Mouse (Mus musculus) kidney, adult 11 months (tissue): ENCODE results near the gene Dnajc8.
A peak's percentile ranks its signal among the peaks of the same experiment; 100 is the strongest.

ENCODE experiments used
- DNase-seq: peaks from one replicate; pipeline ENCODE4 v3.0.0; 2022

Gene Dnajc8

GRCm38 (mm10) chr4:132535406-132536121, at the start of gene Dnajc8:
TSS of gene Dnajc8 (plus strand) at chr4:132535550.
- DNase-seq: peak; percentile 92

GRCm38 (mm10) chr4:132488521-132488920, 46.8 kb upstream of the Dnajc8 start:
- DNase-seq: no peak

- no peak for DNase-seq
These were observed 46.4 kb upstream of the Dnajc8 start for GRCm38 (mm10) chr4:132488976-132489375.

GRCm38 (mm10) chr4:132490273-132491010, 44.9 kb upstream of the Dnajc8 start:
- DNase-seq: no peak

GRCm38 (mm10) chr4:132491057-132491456, 44.3 kb upstream of the Dnajc8 start:
- DNase-seq: no peak

- peak; percentile 90 for DNase-seq
These were observed 43.6 kb upstream of the Dnajc8 start for GRCm38 (mm10) chr4:132491748-132492147.

- DNase-seq: peak; percentile 44
These were observed 42.9 kb upstream of the Dnajc8 start for GRCm38 (mm10) chr4:132492178-132493060.

GRCm38 (mm10) chr4:132494271-132494918, 41.0 kb upstream of the Dnajc8 start:
- no peak for DNase-seq

- DNase-seq: no peak
These were observed 33.7 kb upstream of the Dnajc8 start for GRCm38 (mm10) chr4:132501639-132502038.

- DNase-seq: no peak
These were observed 32.0 kb upstream of the Dnajc8 start for GRCm38 (mm10) chr4:132503344-132503743.

- DNase-seq: no peak
These were observed 30.2 kb upstream of the Dnajc8 start for GRCm38 (mm10) chr4:132505034-132505738.

- DNase-seq: no peak
These were observed 29.6 kb upstream of the Dnajc8 start for GRCm38 (mm10) chr4:132505800-132506199.

- no peak for DNase-seq
These were observed 29.1 kb upstream of the Dnajc8 start for GRCm38 (mm10) chr4:132506250-132506649.

- no peak for DNase-seq
These were observed 28.1 kb upstream of the Dnajc8 start for GRCm38 (mm10) chr4:132507210-132507609.

- peak; percentile 91 for DNase-seq
These were observed 25.6 kb upstream of the Dnajc8 start for GRCm38 (mm10) chr4:132509621-132510296.

GRCm38 (mm10) chr4:132510352-132510798, 25.0 kb upstream of the Dnajc8 start, which contains the start of gene Sesn2:
TSS of gene Sesn2 (minus strand) at chr4:132510501.
- DNase-seq: peak; percentile 98

- DNase-seq: no peak
These were observed 23.3 kb upstream of the Dnajc8 start for GRCm38 (mm10) chr4:132512080-132512479.

GRCm38 (mm10) chr4:132513395-132514273, 21.7 kb upstream of the Dnajc8 start:
- no peak for DNase-seq

- peak; percentile 72 for DNase-seq
These were observed 20.7 kb upstream of the Dnajc8 start for GRCm38 (mm10) chr4:132514555-132515135.
